Mouse (Mus musculus) G1E (cell line): ENCODE results near the gene Slc39a13. TPM values are rescaled to one million over a fixed set of nuclear protein-coding genes. Genes with fewer than 3 reads are reported as not detected.

Source experiments
- ATAC-seq: 2 replicates; pipeline ENCODE4 v1.8.0; 2016; ENCODE audit warnings: mild to moderate bottlenecking; ENCODE audit not compliant: insufficient number of reproducible peaks, poor library complexity, low FRiP score, severe bottlenecking; ENCODE audit errors: extremely low read depth
- DNase-seq: peaks from one replicate; pipeline ENCODE4 v3.0.0; 2012; ENCODE audit warnings: low spot score
- H3K27me3 ChIP-seq: 2 replicates; pipeline ENCODE4 v1.6.1; 2012; ENCODE audit warnings: mild to moderate bottlenecking, low read length, inconsistent platforms; ENCODE audit not compliant: insufficient read depth
- H3K36me3 ChIP-seq: replicated peaks from 2 replicates; pipeline ENCODE3; 2012; ENCODE audit warnings: mild to moderate bottlenecking, inconsistent platforms
- H3K4me1 ChIP-seq: 2 replicates; pipeline ENCODE4 v1.6.1; 2012; ENCODE audit warnings: low read depth, low read length, inconsistent platforms, mixed read lengths; ENCODE audit not compliant: insufficient read depth
- H3K4me3 ChIP-seq: 2 replicates; pipeline ENCODE4 v1.5.1; 2012; ENCODE audit warnings: low read depth, mild to moderate bottlenecking, inconsistent platforms, low read length, moderate library complexity, mixed read lengths
- H3K9me3 ChIP-seq: replicated peaks from 2 replicates; pipeline ENCODE4 v1.6.1; 2012; ENCODE audit warnings: inconsistent platforms
- CTCF ChIP-seq: IDR thresholded peaks from 2 replicates; pipeline ENCODE4 v1.5.1; 2012; ENCODE audit warnings: low read depth, low read length, inconsistent platforms, mixed read lengths
- GATA1 ChIP-seq: IDR thresholded peaks from 2 replicates; pipeline ENCODE4 v1.6.1; 2012; ENCODE audit warnings: borderline replicate concordance, low read length, inconsistent platforms, mixed read lengths
- GATA2 ChIP-seq: IDR thresholded peaks from 2 replicates; pipeline ENCODE4 v1.6.1; 2012; ENCODE audit warnings: low read depth, low read length, inconsistent platforms, borderline replicate concordance
- POLR2AphosphoS5 ChIP-seq: IDR thresholded peaks from 2 replicates; pipeline ENCODE4 v1.6.1; 2012; ENCODE audit warnings: low read depth, low read length, inconsistent platforms; ENCODE audit not compliant: insufficient replicate concordance
- TAL1 ChIP-seq: conservative IDR thresholded peaks from 2 replicates; pipeline ENCODE4 v1.6.1; 2012; ENCODE audit warnings: low read depth, low read length, inconsistent platforms, mixed read lengths
- polyA plus RNA-seq: library from polyadenylated mRNA; stranded (reverse); fragments of >175 nt; gene quantifications from 2 replicates; pipeline ENCODE4 v1.2.3, GENCODE M21; 2012
- total RNA-seq, 2 experiments: library from RNA; stranded (forward) in 1 of 2; stranded (reverse) in 1 of 2; fragments of 200-1000 nt in 1 of 2; fragments of >200 nt in 1 of 2; fragmentation: Nextera tagmentation in 1 of 2; gene quantifications; 2 replicates each; pipeline ENCODE4 v1.2.3; 2014 to 2017

The Slc39a13 gene
- total and polyA plus RNA-seq, 3 experiments: 8.6 to 24.9 (median 13.6) TPM

GRCm38 (mm10) chr2:91035385-91035784, 34.8 kb downstream of the Slc39a13 start, which contains the start of gene Rapsn:
TSS of gene Rapsn (plus strand) at chr2:91035620.
- peaks cover 2% of the 10 kb centered on the region for H3K36me3 ChIP-seq
- DNase-seq (no peak), ATAC-seq (no peak)
- H3K27me3 ChIP-seq: no peaks in the 10 kb centered on the region; the same call in none of the 2 replicates
- TF ChIP-seq CTCF (no peak), GATA1 (no peak), POLR2AphosphoS5 (no peak), TAL1 (no peak), GATA2 (no peak)
- no peak within 1 kb of the TSS for H3K4me3 ChIP-seq
- H3K9me3 ChIP-seq: no peaks in the 10 kb centered on the region
- peaks cover 34% of the 10 kb centered on the region for H3K4me1 ChIP-seq

- Histone ChIP-seq H3K4me1 (peaks cover 47% of the 10 kb centered on the region), H3K4me3 (no peak overlapping the region), H3K9me3 (no peaks in the 10 kb centered on the region), H3K36me3 (peaks cover 3% of the 10 kb centered on the region), H3K27me3 (no peaks in the 10 kb centered on the region; the same call in 1 of the 2 replicates)
- DNase-seq (no peak), ATAC-seq (no peak)
- no peak for TF ChIP-seq TAL1
- peak; percentile 18; the same call in 1 of the 2 replicates for TF ChIP-seq CTCF
- no peak for TF ChIP-seq GATA2
- no peak for TF ChIP-seq GATA1
Measured at GRCm38 (mm10) chr2:91033000-91033399, 37.2 kb downstream of the Slc39a13 start.

DNA sequence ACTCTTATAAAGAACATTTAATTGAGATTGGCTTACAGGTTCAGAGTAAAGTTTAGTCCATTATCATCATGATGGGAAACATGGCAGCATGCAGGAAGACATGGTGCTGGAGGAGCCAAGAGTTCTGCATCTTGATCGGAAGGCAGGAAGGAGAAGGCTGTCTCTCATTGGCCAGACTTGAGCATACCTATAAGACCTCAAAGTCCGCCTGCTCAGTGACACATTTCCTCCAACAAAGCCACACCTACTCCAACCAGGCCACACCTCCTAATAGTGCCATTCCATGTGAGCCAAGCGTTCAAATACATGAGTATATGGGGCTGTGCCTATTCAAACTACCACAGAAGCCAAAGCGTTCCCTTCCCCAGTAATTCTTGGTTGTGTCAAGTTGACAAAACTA, 39.0 kb downstream of the Slc39a13 start:
- peaks cover 60% of the 10 kb centered on the region for H3K4me1 ChIP-seq
- ATAC-seq: no peak
- TF ChIP-seq POLR2AphosphoS5: no peak
- no peak overlapping the region for H3K4me3 ChIP-seq
- H3K9me3 ChIP-seq: no peaks in the 10 kb centered on the region
- H3K27me3 ChIP-seq: no peaks in the 10 kb centered on the region; the same call in 1 of the 2 replicates
- peaks cover 3% of the 10 kb centered on the region for H3K36me3 ChIP-seq
- DNase-seq: no peak

DNA sequence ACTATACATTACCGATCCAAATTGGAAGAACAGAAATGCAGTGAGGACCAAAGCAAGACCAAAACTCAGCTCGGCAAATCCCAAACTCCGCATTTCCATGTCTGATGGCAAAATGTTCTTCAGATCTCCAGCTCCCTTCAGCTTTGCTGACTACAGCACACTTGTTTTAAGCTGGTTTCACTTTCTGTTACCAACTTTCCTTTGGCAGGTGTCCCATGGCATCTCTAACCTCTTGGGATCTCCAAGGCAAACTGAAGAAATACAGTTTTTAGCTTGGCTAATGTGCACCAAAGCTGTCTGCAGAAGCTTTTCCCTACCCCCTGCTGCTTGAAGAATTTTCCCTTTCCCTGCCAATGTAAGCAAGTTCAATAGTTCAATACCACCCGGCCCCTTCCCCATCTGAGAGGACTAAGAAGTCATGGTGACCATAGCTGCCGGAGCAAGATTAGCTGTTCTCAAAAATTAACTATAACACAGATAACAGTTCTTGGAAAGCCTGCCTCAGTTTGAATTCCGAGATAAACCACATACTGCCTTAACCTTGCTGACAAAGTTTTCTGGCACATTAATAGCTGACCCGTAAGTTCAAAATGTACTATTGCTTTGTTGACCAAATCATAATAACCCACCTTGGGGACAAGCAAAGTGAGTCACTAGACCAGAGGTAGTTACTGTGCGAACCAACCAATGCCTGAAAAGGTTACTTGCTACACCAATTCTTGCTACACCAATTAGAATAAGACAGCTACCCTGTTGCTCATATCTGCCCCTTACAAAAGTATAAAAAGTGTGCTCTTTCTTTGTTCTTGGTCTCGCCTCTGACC, 42.6 kb downstream of the Slc39a13 start:
- DNase-seq (no peak), ATAC-seq (peak; percentile 52; the same call in 1 of the 2 replicates)
- peak overlapping the region; percentile 59 for H3K4me3 ChIP-seq
- peaks cover 70% of the 10 kb centered on the region for H3K4me1 ChIP-seq
- H3K36me3 ChIP-seq: peaks cover 25% of the 10 kb centered on the region
- TF ChIP-seq POLR2AphosphoS5: no peak; the same call in 1 of the 2 replicates
- TF ChIP-seq TAL1: peak; percentile 60
- TF ChIP-seq GATA1: no peak
- TF ChIP-seq CTCF: no peak
- TF ChIP-seq GATA2: no peak
- H3K27me3 ChIP-seq: no peaks in the 10 kb centered on the region
- no peaks in the 10 kb centered on the region for H3K9me3 ChIP-seq

DNA sequence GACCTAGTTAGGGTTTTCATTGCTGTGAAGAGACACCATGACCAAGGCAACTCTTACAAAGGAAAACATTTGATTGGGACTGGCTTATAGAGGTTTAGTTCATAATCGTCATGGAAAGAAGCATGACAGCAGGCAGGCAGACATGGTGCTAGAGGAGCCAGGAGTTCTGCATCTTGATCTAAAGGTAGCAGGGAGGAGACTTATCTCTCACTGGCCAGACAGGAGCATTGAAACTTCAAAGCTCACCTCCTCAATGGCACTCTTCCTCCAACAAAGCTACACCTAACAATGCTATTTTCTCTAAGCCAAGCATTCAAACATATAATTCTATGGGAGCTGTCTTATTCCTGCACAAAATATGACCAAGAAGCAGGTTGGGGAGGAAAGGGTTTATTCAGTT, 43.7 kb downstream of the Slc39a13 start:
- TF ChIP-seq POLR2AphosphoS5: no peak
- TF ChIP-seq TAL1: no peak
- TF ChIP-seq CTCF: no peak
- TF ChIP-seq GATA2: no peak
- no peak for TF ChIP-seq GATA1
- DNase-seq: no peak
- peaks cover 63% of the 10 kb centered on the region for H3K4me1 ChIP-seq
- ATAC-seq: 0 out of 2 replicates have a peak, but pooled peaks have one; percentile 1
- peaks cover 31% of the 10 kb centered on the region for H3K36me3 ChIP-seq
- no peaks in the 10 kb centered on the region for H3K9me3 ChIP-seq
- peak overlapping the region; percentile 59; the same call in 1 of the 2 replicates for H3K4me3 ChIP-seq
- no peaks in the 10 kb centered on the region for H3K27me3 ChIP-seq

DNA sequence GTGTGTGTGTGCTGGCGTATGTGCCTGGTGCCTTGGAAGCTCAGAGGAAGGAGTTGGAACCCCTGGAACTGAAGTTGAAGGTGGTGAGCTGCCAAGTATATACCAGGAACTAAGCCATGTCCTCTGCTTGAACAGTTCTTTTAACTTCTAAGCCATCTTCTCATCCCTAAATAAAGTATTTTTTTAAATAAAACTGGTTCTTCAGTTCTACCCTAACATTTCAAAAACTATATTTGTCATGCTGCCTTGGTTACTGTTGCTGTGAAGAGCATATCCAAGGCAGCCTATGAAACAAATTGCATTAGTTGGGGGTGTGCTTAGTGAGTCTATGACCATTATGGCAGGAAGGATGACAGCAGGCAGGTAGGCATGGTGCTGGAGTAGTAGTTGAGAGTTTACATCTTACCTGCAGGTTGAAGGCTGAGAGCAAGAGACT, 45.1 kb downstream of the Slc39a13 start:
- ATAC-seq (no peak), DNase-seq (no peak)
- no peaks in the 10 kb centered on the region for H3K27me3 ChIP-seq
- peaks cover 42% of the 10 kb centered on the region for H3K36me3 ChIP-seq
- peaks cover 57% of the 10 kb centered on the region for H3K4me1 ChIP-seq
- H3K9me3 ChIP-seq: no peaks in the 10 kb centered on the region
- H3K4me3 ChIP-seq: no peak overlapping the region
- TF ChIP-seq CTCF: no peak
- TF ChIP-seq TAL1: no peak
- no peak for TF ChIP-seq GATA2
- no peak for TF ChIP-seq GATA1
- no peak for TF ChIP-seq POLR2AphosphoS5
